Mouse (Mus musculus): ENCODE measurements at regions not wholly inside any gene's neighbourhood (a gene's known extent, or its start where the extent isn't known, plus 50 kb on each side); places are given as distances from the start of the nearest gene placed in this dataset.

GRCm38 (mm10) chr14:78431406-78431805, 105.2 kb downstream of the Akap11 start:
- Histone ChIP-seq H3K4me1 (replicated peaks; ENCODE audit: low read depth, low read length) (no peaks in the 10 kb centered on the region), H3K4me3 (replicated peaks; ENCODE audit: low read length) (no peak overlapping the region), H3K36me3 (ENCODE audit: insufficient read depth, low read length) (no peaks in the 10 kb centered on the region), H3K9me3 (ENCODE audit: low read length) (peaks cover 41% of the 10 kb centered on the region), H3K27me3 (ENCODE audit: insufficient read depth, low read length) (0 out of 2 replicates have a peak, but pooled peaks cover 4% of the 10 kb centered on the region)
- TF ChIP-seq NANOG (IDR thresholded peaks at IDR 0.05; ENCODE audit: borderline replicate concordance, low read length) (no peak), POU5F1 (IDR thresholded peaks at IDR 0.05; ENCODE audit: borderline replicate concordance, low read length) (no peak), CTCF (conservative IDR thresholded peaks at IDR 0.05; ENCODE audit: low read length) (no peak)

- no peak overlapping the region for H3K4me3 ChIP-seq (replicated peaks; ENCODE audit: low read length)
- 0 out of 2 replicates have a peak, but pooled peaks cover 4% of the 10 kb centered on the region for H3K27me3 ChIP-seq (ENCODE audit: insufficient read depth, low read length)
- no peaks in the 10 kb centered on the region for H3K4me1 ChIP-seq (replicated peaks; ENCODE audit: low read depth, low read length)
- no peaks in the 10 kb centered on the region for H3K36me3 ChIP-seq (ENCODE audit: insufficient read depth, low read length)
- H3K9me3 ChIP-seq (ENCODE audit: low read length), result peaks cover 22% of the 10 kb centered on the region
- TF ChIP-seq NANOG (IDR thresholded peaks at IDR 0.05; ENCODE audit: borderline replicate concordance, low read length) (no peak), POU5F1 (IDR thresholded peaks at IDR 0.05; ENCODE audit: borderline replicate concordance, low read length) (no peak), CTCF (conservative IDR thresholded peaks at IDR 0.05; ENCODE audit: low read length) (no peak)
Measured at GRCm38 (mm10) chr14:78428233-78429019, 108.2 kb downstream of the Akap11 start.

- Histone ChIP-seq H3K4me1 (replicated peaks; ENCODE audit: low read depth, low read length) (no peaks in the 10 kb centered on the region), H3K36me3 (ENCODE audit: insufficient read depth, low read length) (no peaks in the 10 kb centered on the region), H3K27me3 (ENCODE audit: insufficient read depth, low read length) (no peaks in the 10 kb centered on the region), H3K9me3 (ENCODE audit: low read length) (peaks cover 12% of the 10 kb centered on the region), H3K4me3 (replicated peaks; ENCODE audit: low read length) (no peak overlapping the region)
- TF ChIP-seq NANOG (IDR thresholded peaks at IDR 0.05; ENCODE audit: borderline replicate concordance, low read length) (no peak), POU5F1 (IDR thresholded peaks at IDR 0.05; ENCODE audit: borderline replicate concordance, low read length) (no peak), CTCF (conservative IDR thresholded peaks at IDR 0.05; ENCODE audit: low read length) (no peak)
Measured at GRCm38 (mm10) chr14:78427062-78427461, 109.5 kb downstream of the Akap11 start.

- Histone ChIP-seq H3K4me1 (replicated peaks; ENCODE audit: low read depth, low read length) (0 out of 2 replicates have a peak, but pooled peaks cover 4% of the 10 kb centered on the region), H3K27me3 (ENCODE audit: insufficient read depth, low read length) (no peaks in the 10 kb centered on the region), H3K4me3 (replicated peaks; ENCODE audit: low read length) (no peak overlapping the region), H3K36me3 (ENCODE audit: insufficient read depth, low read length) (no peaks in the 10 kb centered on the region), H3K9me3 (ENCODE audit: low read length) (no peaks in the 10 kb centered on the region)
- TF ChIP-seq POU5F1 (IDR thresholded peaks at IDR 0.05; ENCODE audit: borderline replicate concordance, low read length), result no peak
- TF ChIP-seq CTCF (conservative IDR thresholded peaks at IDR 0.05; ENCODE audit: low read length), result no peak
- TF ChIP-seq NANOG (IDR thresholded peaks at IDR 0.05; ENCODE audit: borderline replicate concordance, low read length), result no peak
Measured at GRCm38 (mm10) chr14:78422601-78423000, 114.0 kb downstream of the Akap11 start.

DNA sequence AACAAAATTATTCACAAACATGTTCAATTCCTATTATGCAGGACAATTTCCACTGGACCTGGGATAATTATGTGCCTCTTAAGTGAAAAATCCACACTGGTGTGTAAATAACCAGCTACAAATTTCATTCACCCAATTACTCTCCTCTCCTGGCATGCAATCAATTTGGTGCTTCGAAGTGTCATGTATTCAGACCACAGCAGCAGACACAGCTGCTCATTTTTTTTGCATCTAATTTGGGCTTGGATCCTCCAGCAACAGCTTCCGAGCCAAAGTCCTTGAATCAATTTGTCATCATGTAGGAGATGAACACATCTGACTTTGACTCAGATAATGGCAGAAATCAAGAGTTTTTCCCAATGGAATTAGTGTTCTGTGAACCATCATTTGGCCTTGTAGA, 113.1 kb upstream of the Tnfsf11 start:
- Histone ChIP-seq H3K4me3 (replicated peaks; ENCODE audit: low read length) (no peak overlapping the region), H3K4me1 (replicated peaks; ENCODE audit: low read depth, low read length) (0 out of 2 replicates have a peak, but pooled peaks cover 4% of the 10 kb centered on the region), H3K27me3 (ENCODE audit: insufficient read depth, low read length) (no peaks in the 10 kb centered on the region; the same call in 1 of the 2 replicates), H3K9me3 (ENCODE audit: low read length) (no peaks in the 10 kb centered on the region), H3K36me3 (ENCODE audit: insufficient read depth, low read length) (no peaks in the 10 kb centered on the region)
- TF ChIP-seq NANOG (IDR thresholded peaks at IDR 0.05; ENCODE audit: borderline replicate concordance, low read length) (no peak), POU5F1 (IDR thresholded peaks at IDR 0.05; ENCODE audit: borderline replicate concordance, low read length) (no peak), CTCF (conservative IDR thresholded peaks at IDR 0.05; ENCODE audit: low read length) (no peak)

GRCm38 (mm10) chr14:78420176-78420575, 112.3 kb upstream of the Tnfsf11 start:
- no peaks in the 10 kb centered on the region for H3K36me3 ChIP-seq (ENCODE audit: insufficient read depth, low read length)
- TF ChIP-seq POU5F1 (IDR thresholded peaks at IDR 0.05; ENCODE audit: borderline replicate concordance, low read length) (no peak), NANOG (IDR thresholded peaks at IDR 0.05; ENCODE audit: borderline replicate concordance, low read length) (no peak), CTCF (conservative IDR thresholded peaks at IDR 0.05; ENCODE audit: low read length) (no peak)

GRCm38 (mm10) chr14:78405568-78405967, 97.7 kb upstream of the Tnfsf11 start:
- Histone ChIP-seq H3K4me3 (replicated peaks; ENCODE audit: low read length) (no peak overlapping the region), H3K27me3 (ENCODE audit: insufficient read depth, low read length) (peaks cover 3% of the 10 kb centered on the region; the same call in 1 of the 2 replicates), H3K9me3 (ENCODE audit: low read length) (no peaks in the 10 kb centered on the region), H3K36me3 (ENCODE audit: insufficient read depth, low read length) (no peaks in the 10 kb centered on the region), H3K4me1 (replicated peaks; ENCODE audit: low read depth, low read length) (no peaks in the 10 kb centered on the region)
- TF ChIP-seq POU5F1 (IDR thresholded peaks at IDR 0.05; ENCODE audit: borderline replicate concordance, low read length) (no peak), NANOG (IDR thresholded peaks at IDR 0.05; ENCODE audit: borderline replicate concordance, low read length) (no peak), CTCF (conservative IDR thresholded peaks at IDR 0.05; ENCODE audit: low read length) (no peak)

More at GRCm38 (mm10) chr14:78420176-78420575, 112.3 kb upstream of the Tnfsf11 start:
- 0 out of 2 replicates have a peak, but pooled peaks cover 4% of the 10 kb centered on the region for H3K4me1 ChIP-seq (replicated peaks; ENCODE audit: low read depth, low read length)
- no peaks in the 10 kb centered on the region for H3K9me3 ChIP-seq (ENCODE audit: low read length)
- no peak overlapping the region for H3K4me3 ChIP-seq (replicated peaks; ENCODE audit: low read length)
- no peaks in the 10 kb centered on the region; the same call in 1 of the 2 replicates for H3K27me3 ChIP-seq (ENCODE audit: insufficient read depth, low read length)

DNA sequence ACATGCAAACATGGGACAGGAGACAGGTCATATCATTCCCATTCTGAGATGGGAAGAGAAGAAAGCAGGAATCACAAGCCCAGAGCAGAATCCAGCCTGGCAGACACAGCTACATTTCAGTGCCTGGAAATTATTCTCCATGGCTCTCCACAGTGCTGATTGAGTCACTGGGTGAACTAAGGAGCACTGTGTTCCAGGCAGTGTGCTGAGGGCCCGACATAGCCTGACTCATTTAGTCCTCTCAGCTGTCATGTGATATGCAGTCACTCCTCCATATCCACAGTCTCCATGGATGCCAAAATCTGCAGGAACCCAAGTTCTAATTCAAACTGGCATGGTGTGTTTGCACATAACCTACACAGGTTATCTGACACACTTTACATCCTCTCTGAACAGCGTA, 90.1 kb upstream of the Tnfsf11 start:
- H3K36me3 ChIP-seq (ENCODE audit: insufficient read depth, low read length), result no peaks in the 10 kb centered on the region
- H3K9me3 ChIP-seq (ENCODE audit: low read length), result no peaks in the 10 kb centered on the region
- H3K4me1 ChIP-seq (replicated peaks; ENCODE audit: low read depth, low read length), result no peaks in the 10 kb centered on the region
- no peaks in the 10 kb centered on the region; the same call in 1 of the 2 replicates for H3K27me3 ChIP-seq (ENCODE audit: insufficient read depth, low read length)
- H3K4me3 ChIP-seq (replicated peaks; ENCODE audit: low read length), result no peak overlapping the region
- TF ChIP-seq CTCF (conservative IDR thresholded peaks at IDR 0.05; ENCODE audit: low read length) (no peak), NANOG (IDR thresholded peaks at IDR 0.05; ENCODE audit: borderline replicate concordance, low read length) (no peak)
